Comparison of ENCODE assay signal across 33 mouse cellular contexts in genomic region chr16:13328646-13329045, GRCm38 (mm10).
"Had no signal": no experiment of that assay in that cellular context is flagged by ENCODE, and none has a peak within 500 bp of the region (broad histone marks: within the 10 kb centered on the region; RNA-seq: fewer than 3 reads in every experiment).

No protein-coding gene starts in this region.

- ATAC-seq: hindbrain, embryonic 16.5 days; hindbrain, postnatal 0 days; inflammation-experienced regulatory T-cells, adult 6 months; intestine, embryonic 15.5 days; intestine, embryonic 16.5 days; intestine, postnatal 0 days had no signal

- H3K4me2 ChIP-seq: heart, embryonic 13.5 days; heart, embryonic 15.5 days; hindbrain, embryonic 12.5 days; hindbrain, embryonic 13.5 days; hindbrain, embryonic 14.5 days; hindbrain, embryonic 15.5 days; intestine, embryonic 15.5 days; kidney, embryonic 15.5 days had no signal

- H3K4me3 ChIP-seq: heart, embryonic 13.5 days; heart, embryonic 15.5 days; hindbrain, embryonic 10.5 days; hindbrain, embryonic 12.5 days; hindbrain, embryonic 13.5 days; hindbrain, embryonic 15.5 days; intestine, embryonic 15.5 days; kidney, embryonic 15.5 days; layer of hippocampus, adult 2 months; left cerebral cortex, adult 2 months had no signal

- H3K27me3 ChIP-seq: heart, embryonic 13.5 days; heart, embryonic 15.5 days; hindbrain, embryonic 12.5 days; hindbrain, embryonic 13.5 days; hindbrain, embryonic 15.5 days; intestine, embryonic 15.5 days; kidney, embryonic 15.5 days had no signal

- H3K4me1 ChIP-seq: hindbrain, embryonic 10.5 days; intestine, embryonic 15.5 days had no signal

- H3K9ac ChIP-seq: heart, embryonic 13.5 days; heart, embryonic 15.5 days; hindbrain, embryonic 12.5 days; hindbrain, embryonic 13.5 days; hindbrain, embryonic 14.5 days; hindbrain, embryonic 15.5 days; intestine, embryonic 15.5 days; kidney, embryonic 15.5 days had no signal

- H3K9me3 ChIP-seq: heart, embryonic 13.5 days; heart, embryonic 15.5 days; hindbrain, embryonic 10.5 days; hindbrain, embryonic 12.5 days; hindbrain, embryonic 13.5 days; hindbrain, embryonic 15.5 days; intestine, embryonic 15.5 days; kidney, embryonic 15.5 days had no signal

- H3K36me3 ChIP-seq: hindbrain, embryonic 15.5 days; intestine, embryonic 15.5 days had no signal

- DNase-seq: heart, postnatal 10 days; heart, postnatal 14 days; heart, postnatal 36 days; heart, postnatal 4 days; kidney, adult 11 months; kidney, adult 18-20 months; kidney, adult 2 months; kidney, adult 8-10 months; kidney, adult 9 months; kidney, postnatal 10 days; kidney, postnatal 14 days; kidney, postnatal 25 days; kidney, postnatal 36 days; kidney, postnatal 4 days; layer of hippocampus, adult 9-11 months; layer of hippocampus, postnatal 36 days had no signal

- H3K27ac ChIP-seq: hindbrain, embryonic 10.5 days; hindbrain, embryonic 12.5 days; hindbrain, embryonic 13.5 days; hindbrain, embryonic 14.5 days; intestine, embryonic 15.5 days; kidney, embryonic 15.5 days; kidney, postnatal 0 days; left cerebral cortex, adult 2 months had no signal
